Mouse (Mus musculus) midbrain, postnatal 0 days (tissue): Measurements from ENCODE around the gene Insig1. TPM values are rescaled to one million over a fixed set of nuclear protein-coding genes. Genes with fewer than 3 reads are reported as not detected.

ENCODE experiments used
- ATAC-seq: fragments of 200-750 bp; cut with Nextera tagmentation; 2 replicates; pipeline ENCODE4 v1.8.0; 2017; ENCODE audit warnings: moderate number of reproducible peaks, mild to moderate bottlenecking, moderate TSS enrichment, moderate library complexity; ENCODE audit not compliant: low FRiP score
- DNase-seq: peaks from one replicate; pipeline ENCODE4 v3.0.0-alpha.2; 2015; ENCODE audit warnings: low spot score
- H3K27ac ChIP-seq: fragments of 300-500 bp; sonication (generic); 2 replicates; pipeline ENCODE4 v1.5.1; 2014; ENCODE audit warnings: low read depth, mild to moderate bottlenecking, low read length, mixed read lengths
- H3K27me3 ChIP-seq: fragments of 300-500 bp; sonication (generic); 2 replicates; pipeline ENCODE4 v1.6.1; 2014; ENCODE audit warnings: low read length, control low read depth, mixed read lengths; ENCODE audit not compliant: insufficient read depth
- H3K36me3 ChIP-seq: fragments of 300-500 bp; sonication (generic); 2 replicates; pipeline ENCODE4 v1.6.1; 2014; ENCODE audit warnings: low read length, control low read depth, mixed read lengths; ENCODE audit not compliant: insufficient read depth
- H3K4me1 ChIP-seq: fragments of 300-500 bp; sonication (generic); 2 replicates; pipeline ENCODE4 v1.6.1; 2014; ENCODE audit warnings: mild to moderate bottlenecking, control low read depth, antibody characterized with exemption, low read length, mixed read lengths; ENCODE audit not compliant: insufficient read depth
- H3K4me2 ChIP-seq: fragments of 300-500 bp; sonication (generic); 2 replicates; pipeline ENCODE4 v1.6.1; 2014; ENCODE audit warnings: low read depth, mild to moderate bottlenecking, low read length, mixed read lengths; ENCODE audit not compliant: poor library complexity, severe bottlenecking
- H3K4me3 ChIP-seq: fragments of 300-500 bp; sonication (generic); 2 replicates; pipeline ENCODE4 v1.5.1; 2014; ENCODE audit warnings: low read depth, mild to moderate bottlenecking, low read length, moderate library complexity
- H3K9ac ChIP-seq: fragments of 300-500 bp; sonication (generic); replicated peaks from 2 replicates; pipeline ENCODE4 v1.6.1; 2014; ENCODE audit warnings: mild to moderate bottlenecking, low read length, moderate library complexity, mixed read lengths; ENCODE audit not compliant: poor library complexity, severe bottlenecking
- H3K9me3 ChIP-seq: fragments of 300-500 bp; sonication (generic); 2 replicates; pipeline ENCODE4 v1.6.1; 2016; ENCODE audit warnings: low read length, control low read depth
- CTCF ChIP-seq: IDR thresholded peaks from 2 replicates; pipeline ENCODE4 v1.5.1; 2016; ENCODE audit warnings: antibody characterized with exemption, mild to moderate bottlenecking
- WGBS: fragments of 180-500 bp; shearing (Covaris S2); extraction: QIAGEN DNeasy Blood & Tissue Kit; methylation state at CpG from one replicate; pipeline ENCODE4 v1.1.7; 2014; 5-methylcytosine and 5-hydroxymethylcytosine counted together
- polyA plus RNA-seq: library from polyadenylated mRNA; unstranded; fragments of >200 nt; fragmentation: Nextera tagmentation; extraction: Ambion mirVana; gene quantifications from 2 replicates; pipeline ENCODE4 v1.2.1, GENCODE M21; 2015
- total RNA-seq: library from RNA; depleted of rRNA; stranded (reverse); fragments of >200 nt; gene quantifications from 2 replicates; pipeline ENCODE4 v1.2.3, GENCODE M21; 2014; rRNA removed

Gene Insig1
- total and polyA plus RNA-seq, 2 experiments from 2014 or later = 97.9 to 164 TPM

DNA sequence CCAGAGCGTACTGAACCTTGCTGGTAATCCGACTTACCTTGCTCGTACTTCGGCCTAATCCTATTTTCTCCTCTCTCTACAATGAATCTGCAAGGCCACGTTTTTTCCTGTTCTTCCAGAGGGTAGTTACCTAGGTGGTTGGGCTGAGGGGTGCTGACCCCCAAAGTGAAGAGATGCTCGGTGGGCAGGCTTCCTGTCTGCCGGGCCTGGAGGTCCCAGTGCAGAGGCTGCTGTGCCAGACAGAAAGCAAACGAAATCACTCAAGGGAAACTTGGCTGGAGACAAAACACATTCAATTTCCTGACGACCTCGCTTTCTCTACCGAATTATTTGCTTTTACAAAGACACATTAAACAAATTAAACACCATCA, 52.3 kb downstream of the Insig1 start:
- Histone ChIP-seq H3K27me3 (peaks cover 27% of the 10 kb centered on the region), H3K27ac (peak overlapping the region; percentile 69; the same call in 1 of the 2 replicates), H3K4me1 (no peaks in the 10 kb centered on the region), H3K4me3 (peak overlapping the region; percentile 11; the same call in 1 of the 2 replicates), H3K9ac (no peak overlapping the region), H3K9me3 (no peaks in the 10 kb centered on the region), H3K36me3 (no peaks in the 10 kb centered on the region), H3K4me2 (peak overlapping the region; percentile 38)
- no peak for TF ChIP-seq CTCF
- ATAC-seq = 0 out of 2 replicates have a peak, but pooled peaks have one; percentile 9
- 4% methylated on average over 11 of the region's 11 CpGs for WGBS
- no peak for DNase-seq

DNA sequence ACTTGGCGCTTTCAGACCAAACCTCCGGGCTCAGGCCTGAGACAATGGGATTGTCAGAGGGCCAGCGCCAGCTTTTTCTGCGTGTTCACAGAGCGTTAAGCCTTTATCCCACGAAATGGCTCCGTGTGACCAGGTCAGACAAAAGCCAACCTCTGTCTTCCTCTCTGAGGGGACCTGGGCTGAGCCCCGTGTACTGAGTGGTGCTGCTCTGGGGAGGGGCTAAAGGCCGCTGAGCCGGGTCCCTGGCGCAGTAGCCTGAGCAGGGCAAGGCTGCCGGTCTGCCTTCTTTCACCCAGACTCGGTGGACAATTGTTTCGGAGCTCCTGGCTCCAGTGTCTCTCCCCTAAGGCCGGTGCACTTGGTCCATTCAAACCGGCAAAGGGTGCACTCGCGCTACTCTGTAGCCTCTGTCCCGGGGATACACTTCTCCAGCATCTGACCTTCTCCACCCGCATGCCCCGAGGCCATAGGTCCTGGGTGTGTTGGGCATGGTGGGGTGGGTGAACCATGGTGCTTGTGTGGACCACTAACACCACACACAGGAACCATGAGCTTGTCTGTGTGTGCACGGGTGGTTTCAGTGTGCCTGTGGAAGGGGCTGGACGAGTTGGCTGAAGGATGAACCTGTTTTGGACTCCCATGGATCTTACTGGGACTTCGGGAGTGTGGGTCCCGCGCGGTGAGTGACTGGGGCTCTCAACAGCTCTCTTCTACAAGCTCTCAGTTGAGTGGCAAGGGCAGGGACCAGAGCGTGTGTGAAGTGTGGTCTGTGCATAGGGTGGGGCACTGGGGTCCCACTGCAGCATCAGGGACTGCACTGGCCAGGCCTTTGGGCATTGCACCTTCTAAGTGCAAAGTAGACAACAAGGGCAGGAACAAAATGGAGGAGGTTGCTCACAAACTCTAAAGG, 53.4 kb downstream of the Insig1 start:
- peak overlapping the region; percentile 69; the same call in 1 of the 2 replicates for H3K27ac ChIP-seq
- H3K9me3 ChIP-seq = no peaks in the 10 kb centered on the region
- no peak for TF ChIP-seq CTCF
- 6% methylated on average over 28 of the region's 28 CpGs for WGBS
- DNase-seq (no peak), ATAC-seq (peak; percentile 70)
- peaks cover 25% of the 10 kb centered on the region for H3K27me3 ChIP-seq
- peak overlapping the region; percentile 16; the same call in 1 of the 2 replicates for H3K4me3 ChIP-seq
- no peaks in the 10 kb centered on the region for H3K4me1 ChIP-seq
- H3K4me2 ChIP-seq = peak overlapping the region; percentile 38
- H3K36me3 ChIP-seq = no peaks in the 10 kb centered on the region
- 0 out of 2 replicates have a peak overlapping the region, but pooled peaks have one; percentile 19 for H3K9ac ChIP-seq

Other genes starting within 250 kb of the Insig1 start
- gene Htr5a, start 229.2 kb upstream of the Insig1 start, total RNA-seq = 10.9 and 12.3 TPM in 2 replicates
- gene Htr5a, start 229.2 kb upstream of the Insig1 start, polyA plus RNA-seq = 1.4 and 1.6 TPM in 2 replicates
- 49.5 and 62.0 TPM in 2 replicates for gene En2, start 94.3 kb downstream of the Insig1 start, total RNA-seq
- gene En2, start 94.3 kb downstream of the Insig1 start, polyA plus RNA-seq = 0.86 and 1.0 TPM in 2 replicates
- gene Cnpy1, start 174.4 kb downstream of the Insig1 start, total RNA-seq = 41.4 and 47.0 TPM in 2 replicates
- gene Cnpy1, start 174.4 kb downstream of the Insig1 start, polyA plus RNA-seq = 14.6 and 17.5 TPM in 2 replicates
- 31.6 and 36.1 TPM in 2 replicates for gene Rbm33, start 245.8 kb downstream of the Insig1 start, total RNA-seq
- gene Rbm33, start 245.8 kb downstream of the Insig1 start, polyA plus RNA-seq = 10.3 and 13.8 TPM in 2 replicates